Mouse (Mus musculus): ENCODE measurements around the gene Nfic. TPM values are rescaled to one million over a fixed set of nuclear protein-coding genes. Genes with fewer than 3 reads are reported as not detected.

Gene Nfic
- total RNA-seq, 4 experiments from 2014 or later = 223 to 267 (median 235) TPM

DNA sequence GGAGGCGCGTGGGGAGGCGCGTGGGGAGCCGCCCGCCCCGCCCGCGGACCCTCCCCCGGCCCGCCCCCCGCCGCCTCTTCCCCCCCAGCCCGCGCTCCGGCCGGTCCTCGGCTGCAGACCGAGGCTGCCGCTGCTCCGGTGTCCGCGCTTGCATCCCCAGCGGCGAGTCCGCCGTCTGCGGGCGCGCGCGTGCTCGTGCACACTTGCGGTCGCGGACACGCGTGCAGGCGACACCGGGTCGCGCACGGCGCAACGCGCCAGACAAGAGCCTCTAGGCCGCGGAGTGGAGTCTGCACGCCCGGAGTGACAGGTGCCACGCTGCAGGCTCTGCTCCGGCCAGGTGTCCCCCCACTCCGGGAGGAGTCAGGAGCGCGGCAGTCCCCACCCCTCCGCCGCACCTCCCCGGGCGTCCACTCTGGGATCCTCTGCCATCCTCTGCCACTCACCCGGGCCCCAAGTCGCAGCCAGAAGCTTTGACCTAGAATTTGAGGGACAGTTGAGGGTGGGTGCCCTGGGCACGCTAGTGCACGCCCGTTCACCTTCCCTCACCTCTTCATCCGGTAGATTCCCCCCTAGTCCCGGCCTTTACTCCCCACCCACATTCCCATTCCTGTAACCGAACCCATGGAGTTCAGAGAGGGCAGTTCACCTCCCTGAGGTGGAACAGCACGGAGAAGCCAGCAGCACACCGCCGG is 24.5 kb downstream of the Nfic start:
- DNase-seq (ENCODE audit: low spot score in 2 of 2) = peak; percentile 52 to 67

DNA sequence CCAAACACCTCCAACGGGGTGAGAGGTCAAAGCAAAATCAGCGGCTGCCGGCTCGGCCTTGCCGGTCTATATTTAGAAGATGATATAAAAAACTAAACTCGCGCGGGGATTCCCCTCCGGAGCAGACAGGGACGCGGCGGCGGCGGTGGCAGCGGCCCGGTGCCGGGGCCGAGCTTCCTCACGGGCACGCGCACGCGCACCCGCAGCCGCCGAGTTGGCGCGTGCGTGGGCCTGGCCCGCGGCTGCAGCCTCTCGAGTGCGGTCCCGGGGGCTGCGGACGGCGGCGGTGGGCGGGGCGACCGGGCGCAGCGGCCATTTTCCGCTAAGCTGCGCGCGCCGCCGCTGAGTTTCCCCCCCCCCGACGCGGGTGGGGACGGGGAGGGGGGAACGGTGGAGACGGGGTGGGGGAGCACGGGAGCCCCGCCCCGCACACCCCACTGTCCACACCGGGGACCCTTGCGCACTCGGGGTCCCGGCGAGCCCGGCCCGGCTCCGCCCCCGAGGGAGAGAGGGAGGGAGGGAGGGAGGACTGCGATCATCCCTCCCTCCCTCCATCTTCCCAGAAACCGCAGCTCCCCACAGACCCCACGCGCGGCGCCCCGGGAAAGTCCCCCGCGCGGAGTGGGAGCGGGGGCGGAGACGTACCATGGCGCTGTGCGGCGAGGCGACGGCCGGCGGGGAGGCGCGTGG is 25.1 kb downstream of the Nfic start:
- DNase-seq (ENCODE audit: low spot score in 2 of 2) = peak; percentile 82 to 90

DNA sequence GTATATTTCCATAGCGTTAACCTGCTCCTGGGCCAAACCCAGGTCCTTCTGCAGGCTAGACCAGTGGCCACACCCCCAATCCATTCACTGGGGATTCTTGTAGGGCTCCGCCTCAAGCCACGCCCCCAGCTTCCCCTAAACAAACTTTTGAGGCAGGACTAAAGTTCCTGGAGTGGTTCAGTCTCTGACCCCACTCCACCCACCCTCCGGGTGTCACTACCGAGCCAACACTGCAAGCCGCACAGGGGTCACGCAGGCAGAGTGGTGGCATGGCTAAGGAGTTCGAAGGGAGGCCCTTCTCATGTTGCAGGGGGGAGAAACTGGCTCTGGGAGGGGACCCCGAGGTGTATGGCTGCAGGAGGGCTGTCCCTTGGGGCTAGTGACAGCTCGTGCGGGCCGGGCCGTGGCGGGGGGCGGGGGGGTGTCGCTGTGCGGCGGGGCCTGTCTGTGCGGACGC is 25.8 kb downstream of the Nfic start:
- DNase-seq (ENCODE audit: low spot score in 2 of 2) = peak; percentile 82 to 87

DNA sequence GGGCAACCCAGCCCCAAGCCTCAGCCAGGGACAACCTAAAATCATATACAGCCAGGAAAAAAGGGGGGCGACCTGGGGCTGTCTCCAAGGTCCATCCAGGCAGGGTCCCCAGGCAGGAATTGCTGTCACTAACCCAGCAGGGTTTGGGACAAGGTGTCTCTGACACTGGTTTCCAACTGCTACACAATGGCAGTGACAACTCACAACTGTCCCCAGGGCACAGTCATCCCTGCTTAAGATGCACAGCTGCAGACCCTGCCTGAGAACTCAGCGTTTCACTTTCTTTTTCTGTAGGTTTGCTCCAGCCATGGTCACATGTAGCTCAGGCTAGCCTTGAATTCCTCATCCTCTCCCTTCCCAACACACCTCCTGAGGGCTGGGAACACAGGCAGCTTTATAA is 26.3 kb downstream of the Nfic start:
- DNase-seq (ENCODE audit: low spot score in 2 of 2) = peak; percentile 2 to 8

DNA sequence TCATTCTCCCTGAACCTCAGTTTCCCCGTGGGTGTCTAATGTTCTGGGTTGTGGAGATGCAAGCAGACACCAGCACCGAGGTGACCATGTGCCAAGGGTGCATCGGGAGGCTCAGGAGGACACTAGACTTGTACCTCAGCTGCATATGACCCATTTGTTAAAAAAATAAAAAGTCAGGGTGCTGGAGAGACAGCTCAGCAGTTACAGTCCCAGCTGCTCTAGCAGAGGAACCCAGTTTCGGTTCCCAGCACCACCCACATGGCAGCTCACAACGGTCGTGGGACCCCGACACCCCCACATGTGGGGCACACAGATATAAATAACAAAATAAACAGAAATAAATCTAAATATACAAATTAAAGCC is 26.9 kb downstream of the Nfic start:
- DNase-seq (ENCODE audit: low spot score in 2 of 2) = peak in 1 of 2 experiments; percentile 2

DNA sequence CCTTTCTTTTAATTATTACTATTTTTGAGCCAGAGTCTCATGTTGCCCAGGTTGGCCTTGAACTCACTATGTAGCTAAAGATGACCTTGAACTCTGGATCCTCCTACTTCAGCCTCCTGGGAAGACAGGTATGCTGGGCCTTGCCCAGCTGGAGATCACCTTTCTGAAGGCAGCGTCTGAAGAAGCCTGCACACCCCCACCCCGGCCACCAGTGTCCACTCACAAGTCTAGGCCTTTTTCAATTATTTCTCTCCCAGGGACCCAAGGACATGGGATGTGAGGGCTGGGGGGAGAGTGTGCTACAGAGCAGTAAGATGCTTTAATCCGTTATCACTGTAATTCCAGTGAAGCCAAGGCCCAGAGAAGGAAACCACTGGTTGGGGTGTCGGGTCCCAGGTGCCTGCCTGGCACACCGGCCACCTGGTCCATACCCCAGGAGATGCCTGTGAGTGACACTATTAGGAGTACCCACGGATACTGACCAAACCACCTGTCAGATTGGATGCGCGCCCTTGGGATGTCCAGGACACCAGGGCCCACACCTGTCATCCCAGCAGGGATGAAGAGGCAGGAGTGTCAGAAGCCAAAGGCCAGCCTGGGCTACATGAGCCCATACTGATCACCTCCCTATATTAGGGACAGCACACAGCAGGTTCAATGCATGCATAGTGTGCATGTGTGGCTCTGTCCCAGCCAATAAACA is 27.5 kb downstream of the Nfic start:
- peak in 1 of 2 experiments; percentile 9 for DNase-seq (ENCODE audit: low spot score in 2 of 2)

DNA sequence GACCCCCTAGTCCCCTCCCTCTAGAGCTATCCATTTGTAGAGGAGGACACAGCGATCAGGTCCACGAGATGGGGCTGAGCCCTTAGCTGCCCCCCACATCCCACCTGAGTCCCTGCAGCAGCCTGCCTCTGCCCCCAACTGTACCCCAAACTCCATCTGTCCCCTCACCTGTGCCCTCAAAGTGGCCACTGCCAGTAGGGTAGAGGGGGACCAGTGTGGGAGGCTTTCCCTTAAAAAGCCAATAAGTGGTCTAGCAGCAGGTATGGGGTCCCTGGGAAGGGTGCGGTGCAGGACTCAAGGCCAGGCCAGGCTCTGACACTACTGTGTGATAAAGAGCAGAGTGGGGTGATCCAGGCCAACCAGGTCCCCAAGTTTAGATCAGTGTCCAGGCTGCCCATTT is 28.1 kb downstream of the Nfic start:
- peak in 1 of 2 experiments; percentile 6 for DNase-seq (ENCODE audit: low spot score in 2 of 2)

DNA sequence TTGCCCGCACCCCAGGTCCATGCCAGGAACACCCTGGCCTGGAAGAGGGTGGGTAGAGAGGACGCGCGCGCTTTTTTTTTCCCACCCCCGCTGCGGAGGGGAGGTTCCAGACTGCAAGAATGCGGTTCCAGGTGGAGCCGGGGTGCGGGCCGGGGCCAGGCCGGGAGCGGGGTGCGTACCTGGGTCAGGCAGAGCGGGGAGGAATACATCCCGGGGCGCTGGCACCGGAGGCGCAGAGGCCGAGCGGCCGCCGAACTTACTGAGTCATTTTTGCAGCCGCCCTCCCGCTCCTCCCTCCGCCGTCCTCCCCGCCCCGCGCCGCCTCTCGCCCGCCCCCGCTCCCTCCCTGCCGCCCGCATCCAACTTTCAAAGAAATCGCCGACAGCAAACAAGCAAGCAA is 28.5 kb downstream of the Nfic start:
- peak; percentile 50 to 61 for DNase-seq (ENCODE audit: low spot score in 2 of 2)

DNA sequence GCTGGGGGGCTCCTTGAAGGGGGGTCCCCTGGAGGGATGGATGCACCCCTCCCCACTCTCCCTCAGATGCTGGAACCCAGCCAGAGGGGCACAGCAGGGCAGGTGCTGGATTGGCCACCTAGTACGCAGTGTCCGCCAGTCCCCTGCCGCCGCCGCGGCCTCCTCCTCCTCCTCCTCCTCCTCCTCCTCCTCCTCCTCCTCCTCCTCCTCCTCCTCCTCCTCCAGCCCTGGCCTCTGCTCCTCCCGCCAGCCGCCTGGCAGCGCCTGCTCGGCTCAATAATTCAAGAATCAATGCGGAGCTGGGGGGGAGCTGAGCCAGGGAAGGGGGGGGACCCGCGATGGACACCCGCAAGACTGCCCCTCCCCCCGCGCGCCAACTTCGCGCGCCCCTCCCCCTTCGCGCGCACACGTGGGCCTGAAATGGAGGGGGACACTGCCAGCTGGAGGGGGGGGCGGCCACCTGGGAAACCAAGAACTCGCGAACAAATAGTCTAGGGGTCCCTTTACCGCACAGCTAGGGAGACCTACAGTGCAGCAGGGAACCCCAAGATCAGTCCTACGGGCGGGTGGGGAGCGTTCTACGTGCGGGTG is 29.3 kb downstream of the Nfic start:
- DNase-seq (ENCODE audit: low spot score in 2 of 2) = peak; percentile 24 to 40

DNA sequence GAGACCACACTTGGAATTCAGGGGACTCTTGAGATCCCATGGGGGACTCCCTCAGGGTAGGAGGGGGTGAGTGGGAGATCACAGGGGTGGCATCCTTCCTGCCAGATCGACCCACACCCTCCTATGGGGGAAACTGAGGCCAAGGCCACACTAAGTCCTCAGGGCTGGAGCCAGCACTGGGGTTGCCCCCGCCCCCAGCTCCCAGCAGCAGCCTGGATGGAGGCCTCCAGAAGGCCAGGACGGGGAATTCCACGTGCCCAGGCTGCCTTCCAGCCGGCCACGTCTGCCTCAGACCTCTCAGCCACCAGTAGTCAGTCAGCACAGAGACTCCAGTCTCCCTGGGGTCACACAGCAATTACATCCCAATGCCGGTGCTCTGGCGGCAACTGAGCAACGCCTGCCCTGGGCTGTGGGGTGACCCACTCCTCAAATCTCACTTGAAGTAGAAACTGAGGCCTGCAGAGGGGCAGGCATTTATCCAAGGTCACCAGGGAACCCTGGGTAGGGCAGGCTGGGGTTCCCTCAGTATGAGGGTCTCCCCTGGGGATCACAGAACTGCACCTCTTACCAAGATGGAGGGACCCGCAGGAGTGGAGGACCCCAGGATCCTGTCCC is 30.1 kb downstream of the Nfic start:
- peak; percentile 70 to 81 for DNase-seq (ENCODE audit: low spot score in 2 of 2)

DNA sequence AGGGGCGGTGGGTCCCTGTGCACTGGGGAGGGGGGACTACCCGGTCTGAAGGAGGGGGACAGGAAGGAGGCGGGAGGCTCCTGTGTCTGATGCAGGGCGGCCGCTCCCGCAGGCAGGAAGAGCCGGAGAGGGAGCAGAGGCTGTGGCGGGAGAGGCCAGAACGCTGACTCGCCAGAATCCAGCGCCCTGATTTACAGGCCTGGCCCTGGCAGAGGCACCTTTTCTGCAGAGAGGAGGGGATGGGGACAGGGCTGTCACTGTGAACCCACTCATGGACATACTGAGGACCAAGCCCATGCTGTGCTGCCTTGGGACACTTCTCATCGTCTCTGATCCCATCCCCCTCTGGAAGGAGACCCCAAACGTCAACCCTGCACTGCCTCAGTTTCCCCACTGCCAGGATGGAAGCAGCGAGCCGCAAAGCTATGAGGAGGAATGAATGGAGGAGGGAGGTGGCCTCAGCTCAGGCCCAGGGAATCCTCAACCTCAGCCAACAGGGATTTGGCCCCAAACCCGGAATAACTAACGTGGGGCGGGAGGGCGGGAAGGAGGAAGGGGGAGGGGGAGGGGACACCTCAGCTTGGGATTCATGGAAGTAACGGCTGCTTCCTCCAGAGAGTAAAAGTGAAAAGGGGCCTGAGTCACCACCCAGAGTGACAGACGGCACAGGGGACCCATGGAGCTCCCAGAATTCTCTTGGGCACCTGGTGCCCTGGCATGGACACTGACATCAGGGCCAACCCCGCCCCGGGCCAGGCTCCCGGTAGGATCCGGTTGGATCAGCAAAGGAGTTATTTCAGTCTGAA is 31.0 kb downstream of the Nfic start:
- DNase-seq (ENCODE audit: low spot score in 2 of 2) = peak; percentile 86 to 90

DNA sequence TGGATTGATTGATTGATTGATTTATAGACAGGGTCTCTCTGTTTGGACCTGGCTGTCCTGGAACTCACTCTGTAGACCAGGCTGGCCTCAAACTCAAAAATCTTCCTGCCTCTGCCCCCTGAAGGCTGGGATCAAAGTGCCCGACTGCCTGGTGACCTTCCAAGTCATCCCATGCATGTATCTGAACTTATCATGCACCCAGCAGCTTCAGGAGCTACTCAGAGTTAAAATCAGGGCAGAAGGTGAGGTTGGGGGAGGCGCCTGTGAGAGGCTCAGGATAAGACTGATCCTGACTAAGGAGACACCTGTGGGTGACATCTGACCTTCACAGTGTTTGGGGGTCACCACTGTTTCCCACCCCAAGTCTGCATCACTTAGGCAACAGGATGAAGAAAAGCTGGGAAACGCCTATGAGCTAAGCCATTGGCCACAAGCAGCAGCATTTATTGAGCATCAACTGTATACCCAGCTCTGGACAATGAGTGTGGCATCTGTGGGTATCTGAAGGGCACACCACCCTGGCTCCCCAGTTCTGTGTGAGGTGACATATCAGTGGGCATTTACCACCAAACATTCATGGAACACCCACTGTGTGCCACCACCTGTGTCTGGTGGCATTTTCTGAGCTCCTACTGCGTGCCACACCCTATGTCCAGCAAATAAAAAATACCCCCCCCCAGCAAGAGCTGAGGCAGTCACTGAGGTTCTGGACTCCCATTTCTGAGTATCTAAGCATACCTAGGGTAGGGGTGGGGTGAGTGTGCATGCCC is 31.8 kb downstream of the Nfic start:
- DNase-seq (ENCODE audit: low spot score in 2 of 2) = peak in 1 of 2 experiments; percentile 6

DNA sequence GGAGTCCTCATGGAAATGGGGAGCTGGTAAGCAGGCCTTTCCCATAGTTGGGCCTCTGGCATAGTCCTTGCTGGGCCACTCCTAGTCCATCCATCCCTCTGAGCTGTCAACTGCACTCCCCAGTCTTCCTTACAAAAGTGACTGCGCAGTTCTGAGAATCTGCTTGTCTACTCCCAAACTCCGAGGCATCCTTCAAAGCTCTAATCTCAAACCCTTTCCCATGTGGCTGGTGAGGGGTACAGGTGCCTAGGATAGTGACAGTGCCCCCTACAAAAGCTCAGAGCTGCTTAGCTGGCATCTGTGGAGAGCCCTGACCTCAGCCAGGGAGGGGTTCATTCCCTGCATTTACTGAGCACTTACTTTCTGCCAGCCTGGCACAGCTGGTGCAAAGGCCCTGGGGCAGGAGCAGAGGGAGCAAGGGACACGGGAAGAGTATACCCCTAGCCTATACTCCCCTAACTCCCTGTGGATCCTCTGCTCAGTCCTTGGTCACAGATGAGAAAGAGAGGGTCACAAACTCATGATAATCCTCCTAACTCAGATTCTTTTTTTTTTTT is 32.7 kb downstream of the Nfic start:
- no peak for DNase-seq (ENCODE audit: low spot score in 2 of 2)

DNA sequence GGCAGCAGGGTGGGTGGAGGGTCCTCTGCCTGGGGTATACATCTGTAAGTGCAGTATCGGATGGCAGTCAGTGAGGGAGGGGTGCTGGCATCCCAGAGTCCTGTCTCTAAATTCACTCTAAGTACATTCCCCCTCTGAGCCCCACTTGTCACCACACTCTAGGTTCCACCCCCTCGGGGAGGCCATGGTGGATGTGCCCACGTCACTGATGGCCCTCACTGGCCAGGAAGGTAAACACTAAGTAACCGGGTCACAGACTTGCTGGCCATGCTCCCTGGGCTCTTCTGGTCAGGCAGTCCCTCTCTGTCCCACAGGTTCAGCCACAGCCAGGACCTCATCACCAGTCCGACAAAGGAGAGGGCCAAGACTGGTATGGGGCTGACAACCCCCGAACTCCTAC is 33.2 kb downstream of the Nfic start:
- peak; percentile 49 to 66 for DNase-seq (ENCODE audit: low spot score in 2 of 2)

DNA sequence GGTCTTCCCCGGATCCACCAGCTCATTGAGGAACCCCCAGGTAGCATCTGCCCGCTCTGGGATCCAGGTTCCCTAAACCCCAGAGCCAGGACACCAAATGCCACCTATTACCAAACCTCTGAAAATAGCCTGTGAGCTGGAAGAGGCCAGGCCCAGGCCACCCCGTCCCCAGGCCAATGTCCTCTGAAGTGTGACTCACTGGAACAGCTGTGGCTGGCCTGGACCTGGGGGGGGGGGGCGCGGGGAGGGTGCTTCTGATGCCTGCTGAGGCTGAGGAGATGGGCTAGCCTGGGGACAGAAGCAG is 33.7 kb downstream of the Nfic start:
- peak; percentile 60 to 80 for DNase-seq (ENCODE audit: low spot score in 2 of 2)

DNA sequence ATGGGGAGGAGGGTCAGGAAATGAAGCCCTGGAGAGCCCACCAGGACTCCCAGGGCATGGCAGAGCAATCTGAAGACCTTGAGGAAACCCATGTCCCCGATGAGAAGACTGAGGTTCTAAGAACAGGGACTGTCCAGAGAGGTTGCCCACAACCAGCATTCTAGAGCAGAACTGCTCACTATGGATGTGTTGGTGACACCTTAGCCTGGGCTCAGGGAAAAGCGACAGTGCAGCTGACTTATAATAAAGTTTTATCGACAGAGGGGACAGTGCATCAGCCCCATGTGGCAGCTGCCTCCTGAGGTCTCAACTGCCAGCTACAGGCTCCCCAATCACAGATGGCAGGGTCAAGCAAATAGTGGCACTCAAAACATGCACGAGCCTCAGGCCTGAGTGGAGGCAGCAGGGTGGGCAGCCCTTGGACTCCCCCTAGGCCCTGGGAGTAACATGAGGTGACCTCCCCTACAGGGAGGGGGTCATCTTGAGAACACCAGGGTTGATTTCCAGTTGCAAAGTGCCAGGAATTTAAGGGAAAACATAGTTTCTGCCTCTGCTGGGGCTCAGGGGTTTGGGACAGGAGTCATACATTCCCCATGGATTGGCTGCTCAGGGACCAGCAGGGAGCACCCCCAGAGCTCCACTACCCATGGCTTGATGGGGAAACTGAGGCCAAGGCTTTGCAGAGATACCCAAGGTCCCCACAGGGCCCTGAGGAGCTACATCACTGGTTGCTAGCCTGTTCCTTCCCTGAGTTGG is 34.2 kb downstream of the Nfic start:
- peak in 1 of 2 experiments; percentile 3 for DNase-seq (ENCODE audit: low spot score in 2 of 2)

DNA sequence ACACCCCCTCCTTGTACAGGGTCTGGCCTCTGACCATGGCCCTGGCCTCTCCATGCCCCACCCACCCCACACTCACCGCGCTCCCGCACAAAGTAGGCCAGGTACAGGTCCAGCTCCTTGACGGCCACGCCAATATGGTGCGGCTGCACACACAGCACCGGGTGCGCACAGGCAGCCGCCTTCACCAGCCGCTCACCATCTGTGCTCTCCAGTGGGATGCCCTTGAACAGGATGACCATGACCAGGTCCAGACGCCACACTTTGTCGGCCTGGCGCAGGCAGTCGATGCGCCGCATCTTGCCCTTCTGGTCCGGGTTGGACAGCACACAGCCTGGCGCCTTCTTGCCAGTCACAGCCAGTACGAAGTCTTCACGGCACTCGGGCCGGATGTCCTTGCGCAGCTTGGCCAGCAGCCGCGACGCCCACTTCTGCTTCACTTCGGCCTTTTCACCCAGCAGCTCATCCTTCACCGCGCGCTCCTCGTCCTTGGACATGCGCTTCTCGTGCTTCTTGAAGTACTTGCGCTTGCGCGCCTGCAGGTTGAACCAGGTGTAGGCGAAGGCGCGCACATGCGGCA is 35.2 kb downstream of the Nfic start:
- peak in 1 of 2 experiments; percentile 22 for DNase-seq (ENCODE audit: low spot score in 2 of 2)

DNA sequence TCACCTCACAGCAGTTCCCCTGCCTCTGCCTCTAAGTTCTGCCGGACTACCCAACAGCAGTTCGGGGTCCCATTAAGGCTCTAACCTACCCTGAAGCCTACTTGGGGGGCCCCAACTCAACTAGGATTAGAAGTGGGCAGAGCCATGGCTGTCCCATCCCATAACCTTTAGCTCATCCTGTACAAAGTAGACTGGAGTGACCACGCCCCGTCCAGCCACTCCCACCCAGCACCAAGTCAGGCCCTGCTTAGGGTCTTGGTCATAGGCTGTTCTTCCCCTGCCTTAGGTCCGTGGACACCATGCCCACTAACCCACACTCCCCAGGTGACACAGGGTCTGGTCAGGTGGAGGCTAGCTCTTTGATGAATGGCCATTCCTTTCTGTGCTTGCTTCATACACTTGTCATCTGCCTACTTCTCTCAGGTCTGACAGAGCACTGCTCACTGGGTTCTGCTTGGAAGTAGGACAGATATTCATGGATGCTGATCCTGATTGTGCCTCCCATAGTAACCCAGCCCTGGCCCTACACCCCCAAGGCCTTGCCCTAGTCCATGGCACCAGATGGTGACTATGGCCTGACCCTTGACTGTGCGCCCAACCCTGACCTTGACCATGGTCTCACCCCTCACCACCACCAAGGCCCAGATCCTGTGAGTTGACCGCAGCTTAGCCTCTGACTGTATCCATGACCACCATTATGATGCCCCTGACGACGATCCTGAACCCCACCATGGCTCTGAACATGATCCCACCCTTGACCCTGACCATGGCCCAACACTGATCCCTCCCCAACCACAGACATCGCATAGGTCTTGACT is 36.1 kb downstream of the Nfic start:
- DNase-seq (ENCODE audit: low spot score in 2 of 2) = peak in 1 of 2 experiments; percentile 3

All from gastrocnemius, adult 8-10 months (tissue).